Mouse (Mus musculus) lung, embryonic 16.5 days (tissue): ENCODE results near the gene Gm3409. TPM values are rescaled to one million over a fixed set of nuclear protein-coding genes. Genes with fewer than 3 reads are reported as not detected.
A peak's percentile ranks its signal among the peaks of the same experiment; 100 is the strongest.
"Not testable (repeated sequence)": the region's sequence is repeated elsewhere in the genome, so short reads cannot be mapped to it uniquely, and the experiment has no call there.

Experiments
- ATAC-seq: fragments of 200-750 bp; cut with Nextera tagmentation; 2 replicates; pipeline ENCODE4 v1.8.0; 2017; ENCODE audit warnings: low read depth, mild to moderate bottlenecking, moderate library complexity
- H3K27ac ChIP-seq: fragments of 300-500 bp; sonication (generic); 2 replicates; pipeline ENCODE4 v1.5.1; 2014; ENCODE audit warnings: mild to moderate bottlenecking, control low read depth, low read length
- H3K27me3 ChIP-seq: fragments of 300-500 bp; sonication (generic); 2 replicates; pipeline ENCODE4 v1.6.1; 2014; ENCODE audit warnings: low read depth, low read length, mixed read lengths; ENCODE audit not compliant: control insufficient read depth, insufficient read depth
- H3K36me3 ChIP-seq: fragments of 300-500 bp; sonication (generic); 2 replicates; pipeline ENCODE4 v1.6.1; 2014; ENCODE audit warnings: low read length; ENCODE audit not compliant: control insufficient read depth, insufficient read depth
- H3K4me1 ChIP-seq: fragments of 300-500 bp; sonication (generic); replicated peaks from 2 replicates; pipeline ENCODE4 v1.6.1; 2014; ENCODE audit warnings: low read length, mixed read lengths; ENCODE audit not compliant: control insufficient read depth, insufficient read depth
- H3K4me2 ChIP-seq: fragments of 300-500 bp; sonication (generic); 2 replicates; pipeline ENCODE4 v1.6.1; 2014; ENCODE audit warnings: low read depth, low read length, control low read depth
- H3K4me3 ChIP-seq: fragments of 300-500 bp; sonication (generic); 2 replicates; pipeline ENCODE4 v1.5.1; 2014; ENCODE audit warnings: mild to moderate bottlenecking, low read length, control low read depth
- H3K9ac ChIP-seq: fragments of 300-500 bp; sonication (generic); 2 replicates; pipeline ENCODE4 v1.6.1; 2014; ENCODE audit warnings: low read length, control low read depth
- H3K9me3 ChIP-seq: fragments of 300-500 bp; sonication (generic); 2 replicates; pipeline ENCODE4 v1.6.1; 2016; ENCODE audit warnings: low read length; ENCODE audit not compliant: control insufficient read depth
- WGBS: fragments of 180-500 bp; shearing (Covaris S2); extraction: QIAGEN DNeasy Blood & Tissue Kit; methylation state at CpG from one replicate; pipeline ENCODE4 v1.1.7; 2014; 5-methylcytosine and 5-hydroxymethylcytosine counted together
- polyA plus RNA-seq: library from polyadenylated mRNA; unstranded; fragments of >200 nt; fragmentation: Nextera tagmentation; extraction: Ambion mirVana; gene quantifications from 2 replicates; pipeline ENCODE4 v1.2.1, GENCODE M21; 2015

Gm3409 gene
- polyA plus RNA-seq, 1 experiment from 2014 or later = not detected

DNA sequence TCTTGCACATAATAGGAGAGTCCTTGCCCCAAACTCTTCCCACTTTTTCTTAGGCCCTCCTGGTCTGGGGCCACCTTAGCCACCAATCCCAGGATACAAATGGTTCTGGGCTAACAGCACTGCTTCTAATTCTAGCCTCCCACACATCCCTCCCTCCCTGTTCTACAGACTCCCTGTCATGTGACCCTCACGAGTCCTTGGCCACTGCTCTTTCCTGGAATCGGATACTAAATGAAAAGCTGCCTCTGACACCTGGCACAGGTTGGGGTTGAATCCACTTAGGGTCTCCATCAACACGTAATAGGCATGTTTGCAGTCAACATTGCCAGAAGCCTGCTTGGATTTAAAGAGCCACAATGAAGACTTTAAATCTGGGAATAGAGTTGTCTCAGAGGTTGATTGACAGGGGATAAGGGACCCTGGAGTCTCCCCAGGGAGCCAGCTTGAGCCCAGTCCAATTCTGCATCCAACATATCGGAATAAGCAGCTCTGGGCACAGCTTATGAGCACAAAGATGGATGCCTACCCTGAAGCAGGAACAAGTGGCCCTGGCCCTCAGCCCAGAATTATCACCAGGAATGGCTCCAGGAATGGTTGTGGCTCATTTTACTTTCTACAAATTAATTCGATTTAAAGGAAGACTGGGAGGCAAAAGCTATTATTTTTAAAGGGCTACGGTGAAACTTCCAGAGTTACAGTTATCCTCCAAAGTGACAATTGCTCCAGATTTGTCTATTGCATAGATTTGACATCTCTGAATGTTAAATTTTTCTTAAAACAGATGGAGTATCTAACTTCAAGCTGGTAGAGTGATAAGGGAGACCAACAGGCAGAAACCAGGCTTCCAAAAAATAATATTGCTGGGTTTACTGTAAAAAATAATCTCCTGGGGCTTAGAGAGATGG, 34.6 kb downstream of the Gm3409 start:
- not testable (repeated sequence) for H3K27ac ChIP-seq, H3K4me3 ChIP-seq, H3K9ac ChIP-seq, H3K4me2 ChIP-seq, H3K27me3 ChIP-seq, H3K4me1 ChIP-seq, H3K9me3 ChIP-seq, ATAC-seq, H3K36me3 ChIP-seq
- 59% methylated on average over 6 of the region's 6 CpGs for WGBS

DNA sequence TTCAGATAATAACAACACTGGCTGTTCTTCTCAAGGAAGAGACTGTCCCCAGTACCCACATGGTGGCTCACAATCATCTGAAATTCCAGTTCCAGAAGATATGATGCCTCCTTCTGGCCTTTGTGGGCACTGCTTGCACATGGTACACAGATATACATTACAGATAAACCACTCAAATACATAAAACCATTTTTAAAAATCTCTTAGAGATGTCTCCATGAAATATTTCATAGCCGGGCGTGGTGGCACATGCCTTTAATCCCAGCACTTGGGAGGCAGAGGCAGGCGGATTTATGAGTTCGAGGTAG, 35.2 kb downstream of the Gm3409 start:
- H3K4me1 ChIP-seq, H3K27me3 ChIP-seq, H3K4me2 ChIP-seq, H3K9me3 ChIP-seq, H3K9ac ChIP-seq, ATAC-seq, H3K27ac ChIP-seq, H3K36me3 ChIP-seq, H3K4me3 ChIP-seq: not testable (repeated sequence)
- 85% methylated on average over 4 of the region's 4 CpGs for WGBS

- WGBS = 81% methylated on average over 3 of the region's 3 CpGs
- no peaks in the 10 kb centered on the region for H3K9me3 ChIP-seq
- H3K4me2 ChIP-seq = no peak overlapping the region
- no peaks in the 10 kb centered on the region for H3K27me3 ChIP-seq
- no peaks in the 10 kb centered on the region for H3K4me1 ChIP-seq
- H3K4me3 ChIP-seq = no peak overlapping the region
- ATAC-seq = no peak
- no peak overlapping the region for H3K27ac ChIP-seq
- H3K9ac ChIP-seq = no peak overlapping the region
- H3K36me3 ChIP-seq = no peaks in the 10 kb centered on the region
These were observed 39.2 kb downstream of the Gm3409 start for GRCm38 (mm10) chr5:146576668-146577067.

- H3K36me3 ChIP-seq = no peaks in the 10 kb centered on the region
- H3K27ac ChIP-seq = no peak overlapping the region
- ATAC-seq = no peak
- H3K9ac ChIP-seq = no peak overlapping the region
- peak overlapping the region; percentile 73 for H3K4me2 ChIP-seq
- H3K4me3 ChIP-seq = no peak overlapping the region; the same call in 1 of the 2 replicates
- H3K4me1 ChIP-seq = peaks cover 6% of the 10 kb centered on the region
- 7% methylated on average over 10 of the region's 10 CpGs for WGBS
- H3K9me3 ChIP-seq = no peaks in the 10 kb centered on the region
- H3K27me3 ChIP-seq = peaks cover 42% of the 10 kb centered on the region
These were observed 46.7 kb downstream of the Gm3409 start for GRCm38 (mm10) chr5:146584156-146584477.

- Histone ChIP-seq H3K27me3 (peaks cover 42% of the 10 kb centered on the region), H3K4me1 (peaks cover 6% of the 10 kb centered on the region), H3K9ac (no peak within 1 kb of the TSS), H3K4me3 (peak within 1 kb of the TSS; percentile 47), H3K9me3 (no peaks in the 10 kb centered on the region), H3K4me2 (peak within 1 kb of the TSS; percentile 73), H3K36me3 (no peaks in the 10 kb centered on the region), H3K27ac (no peak within 1 kb of the TSS)
- no peak for ATAC-seq
- under 1% methylated on average over 49 of the region's 64 CpGs for WGBS
These were observed 47.2 kb downstream of the Gm3409 start, which contains the start of gene Gpr12 for GRCm38 (mm10) chr5:146584478-146585306. Gene Gpr12, minus strand, starts transcription at chr5:146585239.

DNA sequence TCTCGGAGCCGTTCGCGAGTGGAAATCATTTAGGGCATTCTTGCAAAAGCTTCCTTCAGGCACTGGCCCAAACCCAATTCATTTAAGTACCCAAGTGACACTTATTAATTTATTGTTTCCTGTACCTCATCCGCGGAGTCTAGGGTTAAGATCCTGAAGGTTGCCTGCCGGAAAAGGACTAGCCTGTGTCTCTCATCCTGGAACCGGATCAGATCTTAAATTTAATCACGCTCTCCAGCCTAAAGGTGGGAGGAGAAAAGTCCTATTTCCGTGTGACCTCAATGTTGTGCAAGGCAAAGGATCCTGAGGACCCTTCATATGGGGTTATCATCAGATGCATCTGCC, 47.8 kb downstream of the Gm3409 start:
- H3K9me3 ChIP-seq = no peaks in the 10 kb centered on the region
- no peak for ATAC-seq
- H3K27ac ChIP-seq = no peak overlapping the region
- 4% methylated on average over 10 of the region's 10 CpGs for WGBS
- peak overlapping the region; percentile 73 for H3K4me2 ChIP-seq
- no peaks in the 10 kb centered on the region for H3K36me3 ChIP-seq
- no peak overlapping the region for H3K9ac ChIP-seq
- H3K4me3 ChIP-seq = peak overlapping the region; percentile 47
- H3K4me1 ChIP-seq = peaks cover 6% of the 10 kb centered on the region
- H3K27me3 ChIP-seq = peaks cover 42% of the 10 kb centered on the region

DNA sequence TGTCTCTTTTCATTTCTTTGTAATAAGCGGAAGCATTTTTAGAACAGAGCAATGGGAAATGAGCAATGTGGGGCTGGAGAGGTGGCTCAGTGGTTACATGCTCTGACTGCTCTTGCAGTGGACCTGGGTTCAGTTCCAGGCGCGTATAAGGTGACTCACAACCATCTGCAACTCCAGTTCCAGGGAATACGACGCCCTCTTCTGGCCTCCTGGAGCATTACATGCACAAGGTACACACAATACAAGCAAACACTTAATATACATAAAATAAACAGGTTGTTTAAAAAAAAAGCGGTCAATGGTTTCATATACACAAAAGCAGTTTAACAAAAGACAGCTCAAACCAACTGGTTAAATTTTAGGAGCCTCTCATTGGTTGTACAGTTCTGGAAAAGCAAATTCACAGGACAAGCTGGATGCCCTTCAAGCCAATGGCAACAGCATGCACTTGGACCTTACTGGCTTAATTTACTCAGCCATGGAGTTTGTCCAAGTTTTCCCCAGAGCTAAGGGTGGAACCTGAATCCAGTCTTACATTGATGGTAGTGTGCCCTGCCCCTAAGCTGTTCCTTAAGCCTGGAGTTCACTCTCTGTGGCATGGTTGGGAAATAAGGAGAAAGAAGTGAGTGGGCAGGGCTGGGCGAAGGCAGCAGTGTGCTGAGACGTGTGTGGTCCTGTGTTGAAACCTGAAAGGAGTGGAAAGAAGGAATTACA, 49.1 kb downstream of the Gm3409 start:
- Histone ChIP-seq H3K9me3 (no peaks in the 10 kb centered on the region), H3K4me1 (peaks cover 6% of the 10 kb centered on the region), H3K4me3 (no peak overlapping the region), H3K27ac (no peak overlapping the region), H3K4me2 (no peak overlapping the region), H3K36me3 (no peaks in the 10 kb centered on the region), H3K27me3 (peaks cover 42% of the 10 kb centered on the region), H3K9ac (no peak overlapping the region)
- ATAC-seq = no peak
- 69% methylated on average over 8 of the region's 8 CpGs for WGBS
